Mouse (Mus musculus) lung, postnatal 0 days (tissue): ENCODE measurements around the gene Gm14685.
"Not testable (repeated sequence)": the region's sequence is repeated elsewhere in the genome, so short reads cannot be mapped to it uniquely, and the experiment has no call there.

Experiments used
- CTCF ChIP-seq: IDR thresholded peaks from 2 replicates; pipeline ENCODE4 v1.5.1; 2016; ENCODE audit warnings: antibody characterized with exemption, mild to moderate bottlenecking
- EP300 ChIP-seq: IDR thresholded peaks from 2 replicates; pipeline ENCODE4 v1.6.1; 2016; ENCODE audit warnings: antibody characterized with exemption, mild to moderate bottlenecking, control low read depth

GRCm38 (mm10) chrX:73176889-73177288 lies 60.0 kb downstream of the Gm14685 start, which contains the start of gene Spin2d:
- TF ChIP-seq CTCF, EP300: not testable (repeated sequence)
